Mouse (Mus musculus): ENCODE data around the gene Plpp1. TPM values are rescaled to one million over a fixed set of nuclear protein-coding genes. Genes with fewer than 3 reads are reported as not detected.

Gene Plpp1
- total RNA-seq (2023) = 0.72 to 0.78 TPM in 2 of 4 replicates, not detected in the others

DNA sequence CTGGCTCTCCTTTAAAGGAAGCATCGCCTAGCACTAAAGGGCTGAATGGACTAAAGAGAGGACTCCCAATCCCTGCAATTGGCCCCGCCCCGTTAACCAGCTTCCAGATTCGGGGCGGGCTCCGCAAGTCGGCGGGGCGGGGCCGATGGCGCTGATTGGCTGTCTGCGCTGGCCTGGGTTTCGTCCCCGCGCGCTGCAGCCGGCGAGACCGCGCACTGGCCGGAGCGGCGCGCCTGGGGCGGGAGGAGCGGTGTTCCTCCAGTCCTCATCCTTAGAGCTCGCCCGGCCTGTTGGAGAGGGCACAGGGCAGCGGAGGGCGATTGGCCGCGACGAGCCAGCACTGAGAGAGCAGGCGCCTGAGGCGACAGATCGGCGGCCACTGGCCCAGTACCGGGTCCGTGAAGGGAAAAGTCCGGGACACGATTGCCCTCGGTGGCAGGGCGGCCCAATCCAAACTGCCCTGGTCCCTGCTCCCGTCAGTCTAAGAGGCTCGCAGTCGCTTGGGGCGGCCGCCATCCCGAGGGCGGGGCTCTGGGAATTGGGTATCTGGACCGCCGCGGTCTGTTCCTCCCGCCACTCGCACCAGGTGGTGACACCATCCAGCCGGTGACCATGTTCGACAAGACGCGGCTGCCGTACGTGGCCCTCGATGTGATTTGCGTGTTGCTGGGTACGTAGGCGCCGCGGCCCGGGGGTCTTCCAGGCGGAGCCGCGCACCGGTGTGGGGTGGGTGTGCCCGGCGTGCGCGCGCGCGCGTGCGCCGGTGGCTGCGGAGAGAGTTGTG is at the start of gene Plpp1:
Gene Plpp1 (plus strand): TSS at position 196 of the 784 bp plus-strand sequence.

Other genes starting within 250 kb of the Plpp1 start
- not detected in 4 replicates for gene Il31ra, start 206.4 kb upstream of the Plpp1 start, total RNA-seq (2023)
- 0.20 to 0.27 TPM (median 0.24 TPM) in 3 of 4 replicates, not detected in the other for gene Ddx4, start 148.3 kb upstream of the Plpp1 start, total RNA-seq (2023)
- gene Slc38a9, start 140.0 kb upstream of the Plpp1 start, total RNA-seq (2023) = 66.5 to 79.4 TPM (median 72.3 TPM) in 4 replicates
- gene Mtrex, start 126.6 kb downstream of the Plpp1 start, total RNA-seq (2023) = 58.5 to 69.5 TPM (median 61.5 TPM) in 4 replicates
- gene Dhx29, start 126.7 kb downstream of the Plpp1 start, total RNA-seq (2023) = 22.0 to 24.5 TPM (median 23.0 TPM) in 4 replicates
- 0.38 TPM in 1 of 4 replicates, not detected in the others for gene Ccno, start 187.0 kb downstream of the Plpp1 start, total RNA-seq (2023)
- gene Mcidas, start 193.1 kb downstream of the Plpp1 start, total RNA-seq (2023) = not detected in 4 replicates
- gene Cdc20b, start 234.3 kb downstream of the Plpp1 start, total RNA-seq (2023) = not detected in 4 replicates
- not detected in 4 replicates for gene Gpx8, start 245.6 kb downstream of the Plpp1 start, total RNA-seq (2023)